Mouse (Mus musculus) ovary, postnatal 14 days (tissue): ENCODE data around the gene Rnf130.

Experiments
- DNase-seq: peaks from one replicate; pipeline ENCODE4 v3.0.0; 2022; ENCODE audit warnings: low spot score

Rnf130 gene

DNA sequence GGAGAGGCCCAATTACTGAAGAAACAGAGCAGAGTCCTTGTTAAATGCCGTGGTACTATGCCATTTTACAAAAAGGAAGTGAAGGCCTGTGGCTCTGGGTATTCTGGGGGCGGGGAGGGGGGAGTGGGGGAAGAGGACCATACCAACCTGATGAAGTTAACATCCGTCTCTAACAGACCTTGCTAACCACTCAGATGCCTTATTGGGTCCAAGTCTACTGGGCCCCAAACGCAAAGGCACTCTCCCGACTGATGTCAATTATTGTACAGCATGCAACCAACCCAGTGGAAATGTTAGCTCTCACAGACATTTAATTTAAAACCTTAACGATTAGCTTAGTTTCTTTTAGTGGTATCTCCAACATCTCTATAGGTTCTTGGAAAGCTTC, 707 bp upstream of the Rnf130 start:
- no peak for DNase-seq

DNA sequence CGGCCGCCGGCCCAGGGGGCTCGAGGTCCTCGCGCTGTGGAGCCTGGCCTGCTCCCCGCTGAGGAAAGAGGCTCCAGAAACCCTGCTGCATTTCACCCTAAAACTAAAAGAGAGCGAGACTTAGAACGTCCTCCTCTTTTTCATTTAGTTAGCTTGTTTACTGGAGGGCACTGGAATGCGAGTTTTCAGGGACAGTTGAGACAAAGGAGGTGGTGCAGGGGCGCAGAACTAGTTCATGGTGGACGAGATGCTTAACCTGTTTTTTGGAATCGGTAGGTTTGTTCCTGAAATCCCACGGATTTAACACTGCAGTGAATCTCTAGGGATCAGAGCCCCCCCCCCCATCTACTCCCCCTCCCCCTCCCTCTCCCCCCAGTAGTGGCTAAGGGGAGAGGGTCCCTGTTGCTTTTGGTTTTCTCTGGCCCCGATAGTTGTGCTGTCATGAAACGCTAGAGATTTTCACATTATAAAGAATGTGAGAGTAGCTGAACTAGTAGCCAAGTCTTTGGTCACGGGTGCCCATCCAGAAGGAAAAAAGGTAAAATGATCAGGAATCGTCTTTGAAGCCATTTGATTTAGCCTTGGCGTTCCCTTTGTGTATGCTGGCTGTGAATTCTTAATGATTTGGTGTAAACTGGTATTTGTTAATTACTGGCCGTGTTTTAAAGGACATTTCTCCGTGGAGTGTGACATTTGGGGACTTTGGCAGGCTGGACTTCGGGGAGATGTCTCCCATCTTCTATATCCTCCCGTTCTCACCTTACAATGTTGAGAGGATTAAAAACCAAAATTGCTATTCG, 775 bp downstream of the Rnf130 start:
- no peak for DNase-seq

DNA sequence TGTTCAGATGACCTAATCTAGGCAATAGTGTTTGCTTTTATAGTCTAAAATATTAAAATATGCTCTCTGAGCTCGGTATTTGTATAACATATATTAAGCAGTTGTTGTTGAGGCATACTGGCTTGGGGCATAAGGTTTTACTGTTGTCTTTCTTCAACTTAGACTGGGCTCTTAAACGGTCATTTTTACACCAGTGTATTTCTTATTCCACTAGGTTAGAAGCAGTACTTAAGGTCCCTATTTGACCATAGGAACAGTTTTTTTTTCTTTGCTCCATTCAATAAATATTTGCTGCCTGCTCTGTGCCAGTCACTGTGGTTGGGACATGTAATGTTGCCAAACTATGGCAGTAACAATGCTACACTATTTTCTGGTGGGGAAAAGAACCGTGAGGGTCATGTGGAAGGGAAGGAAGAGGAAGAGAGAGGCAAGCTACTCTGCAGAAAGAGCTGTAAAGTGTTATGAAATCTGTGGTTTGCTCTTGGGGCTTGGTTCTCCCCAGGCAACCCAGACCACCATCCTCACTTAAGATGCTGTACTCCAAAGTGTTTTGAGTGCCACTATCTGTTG, 1.5 kb downstream of the Rnf130 start:
- DNase-seq = no peak

DNA sequence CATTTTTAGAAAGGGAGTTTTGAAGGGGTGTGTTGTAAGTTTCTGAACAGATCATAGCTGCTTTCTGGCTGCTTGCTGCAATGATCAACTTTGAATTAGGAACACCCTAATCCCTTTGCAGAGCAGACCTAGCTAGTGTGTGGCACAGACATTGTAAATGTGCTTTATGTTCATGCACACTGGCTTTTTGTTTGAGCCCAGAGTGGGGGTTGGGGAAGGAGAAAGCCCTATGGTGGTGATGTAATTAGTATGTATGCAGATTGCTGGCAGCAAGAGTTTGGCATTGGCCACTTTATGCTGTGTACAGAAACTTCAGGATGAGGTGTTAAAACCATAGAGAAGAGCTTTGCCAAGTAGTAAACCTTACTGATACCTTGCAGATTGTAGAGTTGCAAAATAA, 3.3 kb downstream of the Rnf130 start:
- no peak for DNase-seq

DNA sequence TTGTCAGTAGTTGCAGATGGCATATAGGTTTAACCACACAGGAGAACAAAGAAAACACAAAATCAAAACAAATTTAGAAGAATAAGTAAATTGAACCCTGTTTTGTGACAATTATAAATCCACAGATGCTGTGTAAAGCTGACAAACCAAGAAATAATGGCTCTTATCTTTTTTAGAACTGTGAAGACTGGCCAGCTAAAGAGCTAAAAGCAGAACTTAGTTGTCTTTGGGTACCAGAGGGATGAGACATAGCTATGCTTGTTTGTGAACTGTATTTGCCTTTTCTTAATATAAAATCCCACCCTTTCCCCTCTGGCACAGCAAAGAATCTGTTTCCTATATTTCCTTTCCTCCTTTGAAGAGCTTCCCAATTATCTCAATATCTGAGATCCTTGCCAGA, 9.0 kb downstream of the Rnf130 start:
- DNase-seq = no peak

DNA sequence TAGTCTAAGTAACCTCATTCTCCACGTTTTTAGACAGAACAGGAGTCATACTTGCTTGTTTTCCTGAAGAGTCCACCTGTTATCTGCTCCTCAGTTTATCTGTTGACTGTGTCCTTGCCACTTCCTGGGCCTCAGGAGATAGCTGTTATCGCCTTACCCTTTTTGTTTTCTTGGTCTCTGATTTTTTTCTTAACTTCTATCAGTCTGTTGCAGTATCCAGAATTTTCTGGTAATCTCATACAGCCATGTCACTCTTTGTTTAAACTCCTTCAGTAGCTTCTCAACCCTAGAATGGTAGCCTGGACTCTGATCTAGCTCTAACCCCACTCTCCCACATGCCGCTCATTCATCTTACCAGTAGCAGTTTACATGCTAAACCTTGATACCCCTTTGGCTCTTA, 10.6 kb downstream of the Rnf130 start:
- no peak for DNase-seq

DNA sequence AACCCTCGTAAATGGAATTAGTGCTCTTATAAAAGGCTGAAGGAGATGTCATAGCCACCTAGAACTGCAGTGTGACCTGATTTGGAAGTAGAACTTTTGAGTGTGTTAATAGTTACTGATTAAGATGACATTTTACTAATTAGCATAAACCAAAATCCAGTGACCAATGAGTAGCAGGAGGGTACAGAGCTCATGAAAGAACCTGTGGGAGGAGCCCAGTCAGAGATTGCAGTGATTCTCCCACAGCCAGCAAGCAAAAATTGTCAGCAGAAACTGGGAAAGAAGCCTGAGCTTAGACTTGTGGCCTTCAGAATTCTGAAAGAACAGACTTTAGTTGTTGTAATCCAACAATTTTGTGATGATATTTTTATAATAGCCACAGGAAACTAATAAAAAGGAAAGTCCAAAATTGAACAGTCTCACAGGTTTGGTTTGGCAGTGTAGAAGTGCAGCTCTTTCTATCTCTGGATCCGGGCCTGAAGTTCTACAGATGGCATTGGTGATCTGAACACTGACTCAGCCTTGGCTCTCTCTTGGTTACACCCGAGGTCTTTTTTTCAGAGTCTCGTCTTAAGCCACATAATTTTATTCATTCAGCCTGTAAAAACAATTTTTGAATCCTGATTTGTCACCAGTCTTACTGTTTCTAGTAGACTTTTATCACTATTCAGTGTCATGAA, 11.8 kb downstream of the Rnf130 start:
- no peak for DNase-seq

DNA sequence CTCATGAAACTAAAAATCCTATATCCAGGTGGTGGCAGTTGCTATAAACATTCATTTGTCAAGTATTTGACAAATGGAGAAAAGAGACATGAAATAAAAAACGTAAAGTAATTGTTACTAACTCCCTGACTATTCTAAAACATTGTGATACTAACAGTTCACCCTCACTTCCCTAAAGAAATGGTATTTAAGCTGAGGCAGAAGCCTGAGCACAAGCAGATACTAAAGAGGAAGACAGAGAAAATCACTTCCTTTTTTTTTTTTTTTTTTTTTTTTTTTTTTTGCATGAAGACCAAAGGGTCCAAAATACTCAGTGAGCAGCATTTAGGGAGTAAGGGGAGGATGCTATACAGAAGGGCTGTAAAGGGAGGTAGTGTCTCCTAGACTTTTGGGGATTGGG, 13.6 kb downstream of the Rnf130 start:
- no peak for DNase-seq

DNA sequence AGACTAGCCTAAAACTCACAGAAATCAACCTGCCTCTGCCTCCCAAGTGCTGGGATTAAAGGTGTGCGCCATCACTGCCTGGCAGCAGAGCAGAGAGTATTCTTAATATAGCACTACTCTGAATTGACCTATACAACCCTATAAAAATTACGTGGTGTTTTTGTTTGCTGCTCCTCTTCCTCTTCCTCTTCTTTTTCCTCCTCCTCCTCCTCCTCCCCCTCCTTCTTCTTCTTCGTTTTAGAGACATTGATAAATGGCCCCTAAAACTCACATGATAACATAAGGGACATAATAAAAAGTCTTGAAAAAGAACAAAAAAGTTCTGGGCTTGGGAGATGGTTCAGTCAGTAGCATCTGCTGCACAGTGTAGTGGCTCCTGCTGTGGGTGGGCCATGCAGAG, 16.0 kb downstream of the Rnf130 start:
- no peak for DNase-seq

DNA sequence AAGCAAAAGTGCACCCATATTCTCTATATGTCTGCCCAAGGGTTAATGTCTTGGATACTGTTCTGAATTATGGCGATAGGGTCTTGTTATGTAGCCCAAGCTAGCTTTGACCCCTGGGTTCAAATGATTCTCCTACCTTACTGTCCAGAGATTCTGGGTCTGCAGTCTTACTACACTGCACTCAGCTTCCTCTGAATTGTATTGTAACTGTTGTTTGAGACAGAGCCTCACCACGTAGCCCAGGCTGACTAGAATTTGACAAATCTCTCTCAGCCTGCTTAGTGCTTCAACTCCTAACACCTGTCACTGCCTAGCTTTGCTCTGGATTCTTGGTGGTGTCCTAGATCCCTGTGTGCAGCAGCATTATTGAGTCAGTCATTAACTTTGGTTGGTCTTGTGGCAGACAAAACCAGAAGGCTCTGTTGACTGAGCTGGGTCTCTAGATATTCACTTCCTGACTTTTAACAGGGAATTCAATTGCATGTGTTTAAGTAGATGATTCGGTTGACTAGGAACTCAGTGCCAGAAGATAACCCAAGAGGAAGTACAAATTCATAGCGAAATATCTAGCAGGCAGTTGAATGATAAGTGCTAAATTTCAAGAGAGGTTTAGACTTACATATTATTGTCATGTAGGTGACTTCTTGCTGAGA, 17.3 kb downstream of the Rnf130 start:
- no peak for DNase-seq

DNA sequence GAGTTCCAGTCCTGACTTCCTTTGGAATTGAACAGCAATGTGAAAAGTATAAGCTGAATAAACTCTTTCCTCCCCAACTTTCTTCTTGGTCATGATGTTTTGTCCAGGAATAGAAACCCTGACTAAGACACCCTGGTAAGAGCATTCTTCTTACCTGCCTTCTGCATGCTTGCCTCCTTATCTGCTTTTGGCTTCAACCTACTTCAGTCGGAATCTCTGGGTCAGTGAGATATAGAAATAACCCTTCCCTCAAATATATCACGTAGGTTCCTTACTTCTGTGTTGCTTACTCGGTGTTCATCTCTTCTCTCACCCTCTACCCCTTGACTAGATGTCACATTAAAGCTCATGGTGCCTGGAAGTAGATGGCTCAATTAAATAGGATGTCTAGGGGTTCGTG, 19.3 kb downstream of the Rnf130 start:
- no peak for DNase-seq

DNA sequence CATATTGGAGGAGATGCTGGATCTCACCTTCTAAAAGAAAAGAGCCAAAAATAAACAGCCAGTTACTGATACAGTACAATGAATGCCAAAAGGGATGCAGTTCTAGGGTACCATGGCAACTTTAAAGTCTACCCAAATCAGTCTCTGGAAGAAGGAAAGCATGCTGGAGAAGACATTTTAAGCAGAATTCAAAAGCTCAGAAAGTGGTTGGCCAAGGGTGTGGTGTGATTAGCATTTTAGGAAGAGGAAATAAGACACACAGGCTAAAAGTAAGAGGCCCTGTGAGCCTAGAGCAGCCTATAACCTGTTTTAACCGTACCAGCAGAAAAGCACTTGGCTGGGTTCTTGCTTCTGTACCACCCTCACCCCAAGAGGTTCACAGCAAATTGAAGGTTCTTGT, 22.5 kb downstream of the Rnf130 start:
- no peak for DNase-seq

DNA sequence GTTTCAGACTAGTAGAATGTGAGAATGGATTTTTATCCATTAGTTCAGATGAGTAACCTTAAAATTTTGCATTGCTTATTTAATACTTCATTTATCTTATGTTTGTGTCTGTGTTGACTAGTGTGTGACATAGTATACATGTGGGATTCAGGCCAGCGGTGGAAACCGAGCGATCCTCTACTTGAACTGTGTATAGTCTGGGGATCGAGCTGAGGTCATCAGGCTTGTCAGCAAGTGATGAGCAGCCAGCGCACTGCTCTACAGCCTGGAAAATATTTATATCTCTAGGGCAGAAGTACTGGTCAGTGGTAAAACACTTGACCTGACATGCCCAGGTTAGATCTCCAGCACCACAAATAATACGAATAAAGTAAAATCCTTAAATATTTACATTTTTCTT, 23.0 kb downstream of the Rnf130 start:
- DNase-seq = no peak

DNA sequence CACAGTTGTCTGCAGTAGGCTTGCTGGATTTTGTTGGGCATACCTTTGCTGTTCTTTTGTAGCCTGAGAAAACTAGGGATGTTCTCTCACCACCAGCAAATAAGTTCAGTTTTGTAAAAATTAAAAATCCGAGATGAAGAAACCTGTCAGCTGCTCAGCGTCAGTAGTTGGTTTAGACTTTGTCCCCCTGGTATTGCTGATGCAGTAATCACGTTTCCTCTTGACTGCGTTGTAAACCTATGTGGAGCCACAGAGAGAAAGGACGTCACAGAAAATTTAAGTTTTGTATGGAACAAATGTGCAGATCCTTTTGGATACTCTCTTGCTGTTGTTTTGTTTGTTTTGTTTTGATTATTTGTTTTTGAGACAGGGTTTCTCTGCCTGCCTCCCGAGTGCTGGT, 25.2 kb downstream of the Rnf130 start:
- no peak for DNase-seq

DNA sequence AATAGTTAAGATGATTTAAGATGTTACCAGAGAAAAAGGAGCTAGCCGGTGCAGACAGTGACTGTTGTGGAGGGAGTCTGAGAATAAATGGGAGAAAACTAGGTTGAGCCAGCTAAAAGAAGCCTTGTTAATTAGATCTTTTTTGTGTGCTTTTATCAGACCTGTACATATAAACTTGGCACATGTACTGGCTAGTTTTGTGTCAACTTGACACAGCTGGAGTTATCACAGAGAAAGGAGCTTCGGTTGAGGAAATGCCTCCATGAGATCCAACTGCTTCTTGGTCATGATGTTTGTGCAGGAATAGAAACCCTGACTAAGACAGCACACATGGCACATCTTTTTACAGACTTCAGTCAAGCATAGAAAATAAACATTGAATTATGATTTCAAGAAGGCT, 32.6 kb downstream of the Rnf130 start:
- no peak for DNase-seq

DNA sequence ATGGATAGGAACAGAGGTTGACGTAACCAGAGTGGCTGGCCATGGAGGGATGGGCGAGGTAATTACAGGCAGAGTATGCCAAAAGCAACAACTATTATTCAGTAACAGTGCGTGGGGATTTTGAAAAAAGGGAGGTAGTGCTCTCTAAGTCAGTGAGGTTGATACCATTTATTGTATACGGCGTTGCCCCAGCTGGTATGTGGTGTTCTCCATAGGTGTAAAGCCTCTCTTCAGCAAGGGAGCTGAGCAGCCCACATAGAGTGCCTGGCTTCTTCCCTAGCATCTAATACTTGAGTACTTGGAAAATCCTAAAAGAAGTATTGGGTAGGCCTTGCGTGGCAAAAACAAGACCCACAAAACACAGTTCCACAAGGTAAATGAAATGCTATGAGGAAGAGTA, 33.1 kb downstream of the Rnf130 start:
- no peak for DNase-seq

DNA sequence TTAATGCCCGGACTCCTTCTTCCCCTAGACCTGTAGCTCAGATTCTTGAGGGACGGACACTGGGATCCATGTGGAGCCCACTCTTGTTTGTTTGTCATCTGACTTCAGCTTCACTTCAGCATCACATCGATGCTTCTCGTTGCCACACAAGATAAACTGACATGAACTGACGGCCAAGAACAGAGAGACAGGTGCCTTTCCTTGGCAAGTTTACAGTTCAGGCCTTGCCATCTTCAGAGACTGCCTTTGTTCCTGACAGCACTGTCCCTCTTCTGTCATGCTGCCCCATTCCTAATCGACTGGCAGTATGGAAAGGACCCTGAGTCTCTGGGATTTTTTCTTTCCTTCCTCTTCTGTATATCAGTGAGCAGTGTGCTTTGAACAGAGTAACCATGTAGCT, 33.9 kb downstream of the Rnf130 start:
- DNase-seq = no peak

DNA sequence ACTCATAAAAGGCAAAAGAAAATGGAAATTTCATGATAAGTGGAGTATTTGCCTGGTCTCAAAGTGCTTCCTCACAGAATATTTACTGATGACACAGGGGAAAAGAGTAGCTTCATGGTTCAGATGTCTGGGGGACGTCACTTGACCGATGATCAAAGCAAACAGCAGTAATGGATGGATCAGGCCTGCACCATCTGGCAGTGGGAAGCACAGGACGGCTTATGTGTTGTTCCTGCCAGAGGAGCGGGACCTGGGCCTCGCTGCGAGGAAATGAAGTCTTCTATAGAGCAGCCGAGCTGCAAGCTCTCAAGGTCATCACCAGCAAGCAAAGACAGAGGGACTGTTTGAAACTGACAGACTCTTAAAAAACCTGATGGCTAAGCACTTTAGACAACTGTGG, 37.0 kb downstream of the Rnf130 start:
- DNase-seq = no peak

DNA sequence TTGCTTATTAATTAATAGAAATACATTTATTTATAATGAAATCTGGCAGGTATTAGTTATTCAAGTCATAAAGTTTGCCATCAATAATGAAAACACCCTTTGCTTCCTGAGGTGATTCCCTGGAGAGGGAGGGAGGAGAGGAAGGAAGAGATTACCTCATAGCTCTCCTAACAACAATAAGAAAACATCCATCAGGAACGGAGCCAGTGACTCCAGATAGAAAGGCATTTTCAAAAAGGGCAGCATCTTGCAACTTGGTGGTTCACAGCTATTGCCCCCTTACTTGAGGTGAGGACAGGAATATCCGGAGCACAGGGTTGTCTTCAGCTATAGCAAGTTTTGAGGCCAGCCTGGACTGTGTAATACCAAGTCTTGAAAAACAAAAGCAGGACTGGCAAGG, 40.9 kb downstream of the Rnf130 start:
- DNase-seq = no peak

DNA sequence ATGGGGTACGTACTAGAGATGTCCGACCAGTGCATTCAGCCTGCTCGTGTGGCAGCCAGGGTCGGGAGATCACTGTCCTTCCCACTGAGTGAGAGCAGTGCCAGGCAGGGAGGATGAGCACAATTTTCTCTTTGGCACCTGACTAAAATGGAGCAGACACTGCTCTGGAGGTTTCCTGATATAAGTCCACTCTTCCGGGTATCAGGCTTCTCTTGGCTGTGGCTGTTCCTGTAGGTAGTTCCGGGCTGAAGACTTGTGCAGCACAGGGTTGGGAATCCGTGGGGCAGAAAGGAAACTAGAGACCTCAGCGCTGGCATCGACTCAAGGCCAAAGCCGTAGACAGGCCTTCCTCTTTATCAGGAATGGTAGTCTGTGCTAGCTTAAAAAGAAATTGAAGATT, 48.7 kb downstream of the Rnf130 start:
- no peak for DNase-seq

DNA sequence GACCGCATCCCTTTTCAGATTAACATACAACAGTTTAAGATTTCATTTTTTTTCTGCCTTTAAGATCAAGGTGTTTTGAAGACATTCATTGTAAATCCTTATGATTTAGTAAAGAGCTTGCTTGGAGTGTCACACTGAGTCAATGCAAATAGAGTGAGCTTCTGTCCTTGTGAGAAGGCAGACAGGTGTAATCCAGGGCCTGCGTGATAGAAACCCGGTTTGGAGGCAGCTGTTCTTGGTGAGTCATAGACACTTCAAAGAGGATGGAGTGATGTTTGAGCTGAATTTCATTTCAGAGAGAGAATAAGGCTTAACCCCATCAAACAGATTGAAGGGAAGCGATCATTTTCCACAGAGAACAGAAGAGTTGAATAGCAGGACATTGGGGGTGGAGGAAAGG, 51.6 kb downstream of the Rnf130 start:
- DNase-seq = no peak

DNA sequence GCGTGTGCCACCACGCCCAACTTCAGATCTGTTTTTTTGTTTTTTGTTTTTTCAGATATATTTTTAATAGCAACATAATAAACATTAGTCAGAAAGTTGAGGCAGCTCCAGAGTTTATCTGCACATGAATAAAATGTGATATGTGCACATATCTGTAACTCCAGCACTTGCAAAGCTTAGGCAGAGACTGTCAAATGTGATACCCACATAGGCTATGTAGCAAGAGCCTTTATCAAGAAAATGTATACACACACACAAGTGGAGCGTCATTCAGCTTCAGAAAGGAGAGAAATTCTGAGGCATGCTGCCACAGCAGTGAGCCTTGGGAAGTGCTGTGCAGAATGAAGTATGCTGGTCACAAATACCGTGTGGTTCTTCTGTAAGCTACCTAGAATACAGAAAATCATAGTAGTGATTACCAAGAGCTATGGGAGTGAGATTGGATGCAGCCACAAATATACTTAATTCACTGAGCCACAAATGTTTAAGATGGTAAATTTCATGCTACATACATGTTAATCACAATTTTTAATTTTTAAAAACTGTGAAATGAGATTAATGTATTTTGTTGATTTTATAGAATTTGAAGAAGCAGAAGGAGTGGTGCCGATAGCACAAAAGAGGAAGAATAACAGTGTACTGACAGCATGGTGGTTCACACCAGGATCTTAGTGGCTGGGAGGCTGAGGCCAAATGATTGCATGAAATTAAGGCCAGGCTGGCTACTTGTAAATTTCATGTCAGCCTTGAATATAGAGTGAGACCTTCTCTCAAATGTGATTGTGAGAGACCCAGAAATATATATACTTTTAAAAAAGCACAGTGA, 56.4 kb downstream of the Rnf130 start:
- no peak for DNase-seq
